9 mouse cellular contexts compared by ENCODE assay signal in the genomic region with DNA sequence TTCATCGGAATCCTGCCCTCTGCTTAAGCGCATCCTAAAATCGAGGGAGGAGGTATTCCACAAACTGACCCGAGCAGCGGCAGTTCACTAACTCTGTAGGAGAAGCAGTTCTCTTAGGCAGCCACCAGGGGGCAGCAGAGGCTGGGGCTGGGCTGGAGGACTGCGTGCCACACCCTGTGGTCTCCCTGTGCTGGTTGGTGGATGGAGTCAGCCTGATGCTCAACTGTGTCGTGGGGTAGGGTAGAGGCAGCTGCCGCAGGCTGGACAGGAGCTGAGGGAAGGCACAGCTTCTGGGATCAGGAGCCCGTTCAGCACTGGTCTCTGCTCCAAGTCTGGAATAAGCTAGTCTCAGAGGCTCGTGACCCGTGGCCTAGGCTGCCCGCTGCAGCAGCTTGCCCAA. TPM values are rescaled to one million over a fixed set of nuclear protein-coding genes. Genes with fewer than 3 reads are reported as not detected.
DNase-seq lines count a peak whose midpoint lies in the region; ATAC-seq lines count a peak whose summit lies in the region.
"Had no signal": no experiment of that assay in that cellular context is flagged by ENCODE, and none has a peak within 500 bp of the region (broad histone marks: within the 10 kb centered on the region; RNA-seq: fewer than 3 reads in every experiment).

No protein-coding gene starts in this region.

- WGBS in heart, embryonic 14.5 days, result 17% methylated on average over 12 of the region's 12 CpGs
- WGBS in liver, embryonic 15.5 days (ENCODE audit: insufficient replicate concordance), result 19% methylated on average over 12 of the region's 12 CpGs
- WGBS in neural tube, embryonic 11.5 days, result 15% methylated on average over 12 of the region's 12 CpGs

- peak overlapping the region; percentile 63 for H3K4me2 ChIP-seq in heart, embryonic 14.5 days (ENCODE audit: low read length)
- H3K4me2 ChIP-seq in liver, embryonic 15.5 days, result peak overlapping the region; percentile 40; the same call in 1 of the 2 replicates
- peak overlapping the region; percentile 4; the same call in 1 of the 2 replicates for H3K4me2 ChIP-seq in neural tube, embryonic 11.5 days (ENCODE audit: low read depth)

- no peaks in the 10 kb centered on the region for H3K36me3 ChIP-seq in heart, embryonic 14.5 days (ENCODE audit: control insufficient read depth, insufficient read depth, low read length)
- no peaks in the 10 kb centered on the region for H3K36me3 ChIP-seq in liver, embryonic 15.5 days (replicated peaks)
- no peaks in the 10 kb centered on the region for H3K36me3 ChIP-seq in neural tube, embryonic 11.5 days (ENCODE audit: control insufficient read depth, insufficient read depth, low read length)

- ATAC-seq in heart, embryonic 14.5 days (ENCODE audit: insufficient number of reproducible peaks, insufficient read depth, low FRiP score, low read depth), result peak; percentile 44
- peak; percentile 37 for ATAC-seq in liver, embryonic 15.5 days (ENCODE audit: insufficient read depth)
- peak; percentile 88 for ATAC-seq in neural tube, embryonic 11.5 days (ENCODE audit: insufficient read depth, low FRiP score, low TSS enrichment)

- peak overlapping the region; percentile 36 for H3K4me3 ChIP-seq in brown adipose tissue, adult 24 weeks (ENCODE audit: insufficient read depth, low read depth, low read length)
- H3K4me3 ChIP-seq in heart, embryonic 14.5 days (ENCODE audit: control insufficient read depth in 1 of 2, insufficient read depth in 1 of 2, low read depth in 1 of 2, low read length in 2 of 2), result peak overlapping the region; percentile 19 to 22; a peak in 3 of 4 replicates
- H3K4me3 ChIP-seq in liver, embryonic 15.5 days (replicated peaks), result no peak overlapping the region
- no peak overlapping the region for H3K4me3 ChIP-seq in neural tube, embryonic 11.5 days (ENCODE audit: low read depth, low read length)
- H3K4me3 ChIP-seq: erythroblast, embryonic 14.5 days had no signal

- no peak overlapping the region for H3K27ac ChIP-seq in brown adipose tissue, adult 24 weeks (replicated peaks; ENCODE audit: low read depth, low read length)
- 0 out of 4 replicates have a peak overlapping the region, but pooled peaks of 1 of the 2 experiments have one; percentile 30 for H3K27ac ChIP-seq in heart, embryonic 14.5 days (replicated peaks in 1 of 2; ENCODE audit: control insufficient read depth in 1 of 2, insufficient read depth in 1 of 2, low read depth in 2 of 2, low read length in 2 of 2)
- H3K27ac ChIP-seq in liver, embryonic 15.5 days (replicated peaks), result no peak overlapping the region
- H3K27ac ChIP-seq in neural tube, embryonic 11.5 days (ENCODE audit: low read depth, low read length), result no peak overlapping the region

- H3K9me3 ChIP-seq in heart, embryonic 14.5 days (ENCODE audit: control insufficient read depth, low read length), result no peaks in the 10 kb centered on the region
- H3K9me3 ChIP-seq in liver, embryonic 15.5 days (replicated peaks), result no peaks in the 10 kb centered on the region
- no peaks in the 10 kb centered on the region for H3K9me3 ChIP-seq in neural tube, embryonic 11.5 days (ENCODE audit: control insufficient read depth, low read length)

- peak overlapping the region; percentile 61; the same call in 1 of the 2 replicates for H3K9ac ChIP-seq in heart, embryonic 14.5 days (ENCODE audit: low read length)
- no peak overlapping the region for H3K9ac ChIP-seq in liver, embryonic 15.5 days
- H3K9ac ChIP-seq in neural tube, embryonic 11.5 days (ENCODE audit: low read length), result peak overlapping the region; percentile 7; the same call in 1 of the 2 replicates

- peaks cover 18% of the 10 kb centered on the region for H3K4me1 ChIP-seq in brown adipose tissue, adult 24 weeks (ENCODE audit: control insufficient read depth, insufficient read depth, insufficient read length, low read length)
- H3K4me1 ChIP-seq in heart, embryonic 14.5 days (ENCODE audit: control insufficient read depth in 2 of 2, insufficient read depth in 2 of 2, low read length in 2 of 2), result peaks cover 20 to 28% of the 10 kb centered on the region in 2 experiments
- peaks cover 30% of the 10 kb centered on the region for H3K4me1 ChIP-seq in liver, embryonic 15.5 days (replicated peaks)
- H3K4me1 ChIP-seq in neural tube, embryonic 11.5 days (ENCODE audit: control insufficient read depth, insufficient read depth, low read length), result 0 out of 2 replicates have a peak, but pooled peaks cover 2% of the 10 kb centered on the region

- H3K27me3 ChIP-seq in heart, embryonic 14.5 days (ENCODE audit: control insufficient read depth, insufficient read depth, low read length), result no peaks in the 10 kb centered on the region
- peaks cover 11% of the 10 kb centered on the region; the same call in 1 of the 2 replicates for H3K27me3 ChIP-seq in liver, embryonic 15.5 days
- no peaks in the 10 kb centered on the region for H3K27me3 ChIP-seq in neural tube, embryonic 11.5 days (ENCODE audit: control insufficient read depth, insufficient read depth, low read length)

- DNase-seq in CD4-positive, CD25-positive, alpha-beta regulatory T cell, adult 2 months (ENCODE audit: low read depth, low spot score), result peak; percentile 88
- peak; percentile 82 for DNase-seq in fibroblast of lung, adult 2 months (ENCODE audit: low read depth)
- peak; percentile 83 for DNase-seq in kidney, postnatal 14 days
- DNase-seq in neural tube, embryonic 11.5 days (ENCODE audit: low spot score), result peak; percentile 87
- peak; percentile 33 for DNase-seq in telencephalon, adult 2 months (ENCODE audit: low read depth, low spot score)

RNA-seq across cellular contexts. Expression of a gene that starts 27.7 kb away (rescaled TPM):
- 1.6 and 1.7 TPM in 2 replicates for polyA plus RNA-seq in brown adipose tissue, adult 24 weeks (2012; ENCODE audit: insufficient read depth, insufficient read length, missing spikeins)
- 1.9 TPM in 2 replicates for polyA plus RNA-seq in heart, embryonic 14.5 days (2014; fragmentation: Nextera tagmentation; extraction: Ambion mirVana)
- 0.75 and 0.79 TPM in 2 replicates for polyA plus RNA-seq in liver, embryonic 15.5 days (2015; fragmentation: Nextera tagmentation; extraction: Ambion mirVana)
- 1.6 and 2.5 TPM in 2 replicates for polyA plus RNA-seq in neural tube, embryonic 11.5 days (2014; fragmentation: Nextera tagmentation; extraction: Ambion mirVana)
- polyA plus RNA-seq: erythroblast, embryonic 14.5 days had no signal

RNA-seq across cellular contexts. Expression of a gene that starts 34.0 kb away (rescaled TPM):
- polyA plus RNA-seq in brown adipose tissue, adult 24 weeks (2012; ENCODE audit: insufficient read depth, insufficient read length, missing spikeins), result 3.2 and 3.6 TPM in 2 replicates
- 1.1 and 2.6 TPM in 2 replicates for polyA plus RNA-seq in heart, embryonic 14.5 days (2014; fragmentation: Nextera tagmentation; extraction: Ambion mirVana)
- 1.5 TPM in 2 replicates for polyA plus RNA-seq in liver, embryonic 15.5 days (2015; fragmentation: Nextera tagmentation; extraction: Ambion mirVana)
- 1.2 and 2.3 TPM in 2 replicates for polyA plus RNA-seq in neural tube, embryonic 11.5 days (2014; fragmentation: Nextera tagmentation; extraction: Ambion mirVana)

RNA-seq across cellular contexts. Expression of a gene that starts 59.5 kb away (rescaled TPM):
- polyA plus RNA-seq in brown adipose tissue, adult 24 weeks (2012; ENCODE audit: insufficient read depth, insufficient read length, missing spikeins), result not detected in 2 replicates
- 1.5 and 1.7 TPM in 2 replicates for polyA plus RNA-seq in heart, embryonic 14.5 days (2014; fragmentation: Nextera tagmentation; extraction: Ambion mirVana)
- 1.2 and 1.4 TPM in 2 replicates for polyA plus RNA-seq in liver, embryonic 15.5 days (2015; fragmentation: Nextera tagmentation; extraction: Ambion mirVana)
- 5.4 and 6.5 TPM in 2 replicates for polyA plus RNA-seq in neural tube, embryonic 11.5 days (2014; fragmentation: Nextera tagmentation; extraction: Ambion mirVana)
- polyA plus RNA-seq: erythroblast, embryonic 14.5 days had no signal

Comparison
In these comparisons a context has a peak if more than half of its experiments do, and no peak if none do; other contexts are left out.
1. DNase-seq: peak in every context shown above with its lines; median percentile 88 in CD4-positive, CD25-positive, alpha-beta regulatory T cell, adult 2 months; 87 in neural tube, embryonic 11.5 days; 83 in kidney, postnatal 14 days; 82 in fibroblast of lung, adult 2 months; 33 in telencephalon, adult 2 months.
2. H3K4me3 ChIP-seq: peak in brown adipose tissue, adult 24 weeks (single experiment) and heart, embryonic 14.5 days (2 of 2); none in liver, embryonic 15.5 days (single experiment) and neural tube, embryonic 11.5 days (single experiment).
3. ATAC-seq: peak in every context shown above with its lines; median percentile 88 in neural tube, embryonic 11.5 days; 44 in heart, embryonic 14.5 days; 37 in liver, embryonic 15.5 days.
4. H3K4me2 ChIP-seq: peak in every context shown above with its lines; median percentile 63 in heart, embryonic 14.5 days; 40 in liver, embryonic 15.5 days; 4 in neural tube, embryonic 11.5 days.